Mouse (Mus musculus) liver, embryonic 14 days (tissue): ENCODE data around the gene Cdc42bpa. TPM values are rescaled to one million over a fixed set of nuclear protein-coding genes. Genes with fewer than 3 reads are reported as not detected.

Experiments used
- polyA plus RNA-seq: library from polyadenylated mRNA; depleted of rRNA; stranded (reverse); fragments of >200 nt; gene quantifications from 2 replicates; pipeline ENCODE4 v1.2.3, GENCODE M21; 2012; rRNA removed

Gene Cdc42bpa
- 9.4 and 10.4 TPM in 2 replicates for polyA plus RNA-seq

DNA sequence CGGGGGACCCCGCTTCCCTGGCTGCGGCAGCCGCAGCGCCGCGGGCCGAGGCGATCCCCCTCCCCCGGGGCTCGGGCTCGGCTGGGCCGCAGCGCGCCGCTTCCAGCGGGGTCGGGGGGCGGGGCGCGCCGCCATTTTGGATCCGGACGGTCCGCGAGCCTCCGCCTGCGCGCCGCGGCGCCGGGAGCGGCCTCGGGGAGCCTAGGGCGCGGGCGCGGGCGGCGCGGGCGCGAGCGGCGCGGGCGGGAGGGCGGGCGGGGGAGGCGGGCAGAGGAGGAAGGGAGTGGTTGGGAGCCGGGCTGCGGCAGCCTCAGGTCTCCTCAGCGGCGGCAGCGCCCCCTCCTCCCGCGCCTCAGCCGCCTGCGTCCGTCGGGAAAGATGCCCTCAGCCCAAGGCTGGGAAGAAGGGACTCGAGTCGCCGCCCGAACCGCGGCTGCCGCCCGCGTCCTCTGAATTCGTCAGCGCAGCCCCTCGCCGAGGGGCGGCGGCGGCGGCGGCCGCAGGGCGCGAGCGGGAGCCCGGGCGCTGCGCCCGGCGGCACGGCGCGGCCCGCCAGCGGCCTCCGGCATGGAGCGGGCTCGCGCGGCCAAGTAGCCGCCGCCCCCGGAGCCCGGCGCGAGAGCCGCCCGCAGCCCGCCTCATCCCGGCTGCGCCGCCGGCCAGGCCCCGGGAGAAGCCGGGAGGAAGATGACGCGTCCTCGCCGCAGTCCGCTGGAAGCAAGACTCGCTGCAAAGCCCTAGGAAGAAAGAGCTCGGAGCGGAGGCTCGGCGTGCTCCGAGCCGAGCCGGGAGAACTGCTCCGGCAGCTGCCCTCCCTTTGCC is at the start of gene Cdc42bpa:
Cdc42bpa (plus strand) TSS at position 752 of the 822 bp plus-strand sequence.

DNA sequence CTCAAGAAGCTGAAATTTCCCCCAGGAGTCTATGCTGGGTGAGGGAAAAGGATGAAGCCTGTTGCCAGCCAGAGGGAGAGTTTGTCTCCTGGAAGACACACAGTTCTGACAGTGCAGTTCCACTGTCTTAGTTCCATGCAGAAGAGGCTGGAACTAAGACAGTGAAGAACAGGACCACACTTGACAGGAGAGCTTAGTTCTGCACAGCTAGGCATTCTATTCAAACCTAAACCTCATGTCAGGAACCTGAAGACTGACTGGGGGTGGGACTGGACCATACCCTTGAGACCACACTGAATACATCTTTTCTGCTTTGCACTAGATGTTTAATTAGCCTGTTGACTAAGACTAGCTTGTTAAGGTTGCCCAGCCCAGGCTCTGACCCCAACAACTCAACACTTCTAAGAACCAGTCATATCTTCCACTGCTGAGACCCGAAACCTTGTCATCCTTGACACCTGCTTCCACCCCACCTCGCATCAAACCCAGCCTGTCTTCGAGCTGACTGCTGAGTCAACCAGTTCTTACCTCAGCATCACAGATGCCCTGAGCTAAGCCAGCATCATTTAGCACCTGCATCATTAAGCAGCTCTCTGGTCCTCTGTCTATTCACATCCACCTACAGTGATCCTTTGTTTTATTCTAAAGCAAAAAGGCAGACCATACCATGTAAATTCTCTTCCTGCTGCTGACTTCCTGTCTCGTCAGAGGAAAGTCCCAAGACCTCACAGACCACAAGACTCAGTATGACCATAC is 238.9 kb downstream of the Cdc42bpa start, which contains the start of gene Coq8a:
Coq8a (minus strand) TSS at position 644 of the 756 bp plus-strand sequence.

Other genes with a start within 250 kb of the Cdc42bpa start
- 0.01 TPM in 1 of 2 replicates, not detected in the other for gene Kif28, start 215.2 kb upstream of the Cdc42bpa start, polyA plus RNA-seq
- gene Gm10518, start 157.1 kb upstream of the Cdc42bpa start, polyA plus RNA-seq: not detected in 2 replicates
- 25.9 and 30.8 TPM in 2 replicates for gene Ahctf1, start 156.8 kb upstream of the Cdc42bpa start, polyA plus RNA-seq
- gene Coq8a, start 239.1 kb downstream of the Cdc42bpa start, polyA plus RNA-seq: 3.0 and 3.9 TPM in 2 replicates